Mouse (Mus musculus) heart, embryonic 15.5 days (tissue): ENCODE results near the gene Ager. TPM values are rescaled to one million over a fixed set of nuclear protein-coding genes. Genes with fewer than 3 reads are reported as not detected.

ENCODE experiments used
- ATAC-seq: fragments of 200-750 bp; cut with Nextera tagmentation; replicated peaks from 2 replicates; pipeline ENCODE4 v1.8.0; 2017; ENCODE audit warnings: low read depth, moderate TSS enrichment; ENCODE audit not compliant: insufficient number of reproducible peaks, insufficient read depth, low FRiP score
- H3K27ac ChIP-seq: fragments of 300-500 bp; sonication (generic); 2 replicates; pipeline ENCODE4 v1.5.1; 2015; ENCODE audit warnings: mild to moderate bottlenecking, inconsistent platforms
- H3K27me3 ChIP-seq: fragments of 300-500 bp; sonication (generic); 2 replicates; pipeline ENCODE4 v1.6.1; 2015; ENCODE audit warnings: inconsistent platforms
- H3K36me3 ChIP-seq: fragments of 300-500 bp; sonication (generic); 2 replicates; pipeline ENCODE4 v1.6.1; 2015; ENCODE audit warnings: mild to moderate bottlenecking, inconsistent platforms
- H3K4me1 ChIP-seq: fragments of 300-500 bp; sonication (generic); replicated peaks from 2 replicates; pipeline ENCODE4 v1.6.1; 2015; ENCODE audit warnings: inconsistent platforms
- H3K4me2 ChIP-seq: fragments of 300-500 bp; sonication (generic); 2 replicates; pipeline ENCODE4 v1.6.1; 2015; ENCODE audit warnings: inconsistent platforms, mild to moderate bottlenecking, moderate library complexity
- H3K4me3 ChIP-seq: fragments of 300-500 bp; sonication (generic); 2 replicates; pipeline ENCODE4 v1.5.1; 2015; ENCODE audit warnings: mild to moderate bottlenecking, inconsistent platforms
- H3K9ac ChIP-seq: fragments of 300-500 bp; sonication (generic); 2 replicates; pipeline ENCODE4 v1.6.1; 2015; ENCODE audit warnings: mild to moderate bottlenecking, inconsistent platforms
- H3K9me3 ChIP-seq: fragments of 300-500 bp; sonication (generic); replicated peaks from 2 replicates; pipeline ENCODE4 v1.6.1; 2016; ENCODE audit warnings: inconsistent platforms
- WGBS: fragments of 180-500 bp; shearing (Covaris S2); methylation state at CpG from one replicate; pipeline ENCODE4 v1.1.7; 2015; ENCODE audit warnings: mixed read lengths; 5-methylcytosine and 5-hydroxymethylcytosine counted together
- polyA plus RNA-seq: library from polyadenylated mRNA; unstranded; fragments of >200 nt; fragmentation: Nextera tagmentation; extraction: Ambion mirVana; gene quantifications from 2 replicates; pipeline ENCODE4 v1.2.1, GENCODE M21; 2015

Gene Ager
- 6.4 and 12.3 TPM in 2 replicates for polyA plus RNA-seq

- no peak for ATAC-seq
- Histone ChIP-seq H3K4me2 (peak within 1 kb of the TSS; percentile 30; the same call in 1 of the 2 replicates), H3K27ac (peak within 1 kb of the TSS; percentile 51; the same call in 1 of the 2 replicates)
Observed at GRCm38 (mm10) chr17:34597566-34598095, at the start of gene Ager. Ager (plus strand) TSS chr17:34597862.

GRCm38 (mm10) chr17:34549156-34549555 lies 48.5 kb upstream of the Ager start:
- no peak overlapping the region for H3K27ac ChIP-seq
- no peaks in the 10 kb centered on the region for H3K9me3 ChIP-seq
- H3K27me3 ChIP-seq = 0 out of 2 replicates have a peak, but pooled peaks cover under 1% of the 10 kb centered on the region
- H3K36me3 ChIP-seq = no peaks in the 10 kb centered on the region
- no peaks in the 10 kb centered on the region for H3K4me1 ChIP-seq
- WGBS = 71% methylated on average over 3 of the region's 3 CpGs
- no peak overlapping the region for H3K9ac ChIP-seq
- no peak overlapping the region for H3K4me3 ChIP-seq
- no peak overlapping the region for H3K4me2 ChIP-seq
- no peak for ATAC-seq

More at GRCm38 (mm10) chr17:34597566-34598095, at the start of gene Ager:
- 22% methylated on average over 6 of the region's 6 CpGs for WGBS
- H3K4me3 ChIP-seq = no peak within 1 kb of the TSS
- no peaks in the 10 kb centered on the region for H3K27me3 ChIP-seq
- peaks cover 36% of the 10 kb centered on the region for H3K36me3 ChIP-seq
- H3K9me3 ChIP-seq = no peaks in the 10 kb centered on the region
- H3K4me1 ChIP-seq = peaks cover 57% of the 10 kb centered on the region
- H3K9ac ChIP-seq = no peak within 1 kb of the TSS; the same call in 1 of the 2 replicates

GRCm38 (mm10) chr17:34549843-34550242 lies 47.8 kb upstream of the Ager start:
- 60% methylated on average over 2 of the region's 2 CpGs for WGBS
- H3K27me3 ChIP-seq = 0 out of 2 replicates have a peak, but pooled peaks cover 3% of the 10 kb centered on the region
- no peaks in the 10 kb centered on the region for H3K4me1 ChIP-seq
- no peaks in the 10 kb centered on the region for H3K36me3 ChIP-seq
- H3K27ac ChIP-seq = no peak overlapping the region
- H3K9me3 ChIP-seq = no peaks in the 10 kb centered on the region
- H3K4me3 ChIP-seq = no peak overlapping the region
- no peak overlapping the region for H3K9ac ChIP-seq
- no peak for ATAC-seq
- H3K4me2 ChIP-seq = no peak overlapping the region

GRCm38 (mm10) chr17:34555483-34555882 lies 42.2 kb upstream of the Ager start:
- no peak overlapping the region for H3K4me3 ChIP-seq
- WGBS = 20% methylated on average over 5 of the region's 5 CpGs
- H3K27me3 ChIP-seq = 0 out of 2 replicates have a peak, but pooled peaks cover 3% of the 10 kb centered on the region
- H3K4me1 ChIP-seq = no peaks in the 10 kb centered on the region
- no peaks in the 10 kb centered on the region for H3K9me3 ChIP-seq
- no peaks in the 10 kb centered on the region for H3K36me3 ChIP-seq
- no peak overlapping the region for H3K9ac ChIP-seq
- H3K27ac ChIP-seq = no peak overlapping the region
- no peak overlapping the region for H3K4me2 ChIP-seq
- no peak for ATAC-seq

GRCm38 (mm10) chr17:34556406-34556805 lies 41.3 kb upstream of the Ager start:
- H3K9me3 ChIP-seq = no peaks in the 10 kb centered on the region
- WGBS = 73% methylated on average over 8 of the region's 8 CpGs
- no peak for ATAC-seq
- H3K9ac ChIP-seq = no peak overlapping the region
- no peak overlapping the region for H3K4me2 ChIP-seq
- H3K4me1 ChIP-seq = no peaks in the 10 kb centered on the region
- no peak overlapping the region for H3K4me3 ChIP-seq
- no peak overlapping the region for H3K27ac ChIP-seq
- H3K27me3 ChIP-seq = 0 out of 2 replicates have a peak, but pooled peaks cover 3% of the 10 kb centered on the region
- no peaks in the 10 kb centered on the region for H3K36me3 ChIP-seq

- Histone ChIP-seq H3K4me3 (no peak overlapping the region), H3K4me2 (no peak overlapping the region), H3K9me3 (no peaks in the 10 kb centered on the region), H3K36me3 (no peaks in the 10 kb centered on the region), H3K9ac (no peak overlapping the region), H3K4me1 (no peaks in the 10 kb centered on the region), H3K27me3 (0 out of 2 replicates have a peak, but pooled peaks cover 3% of the 10 kb centered on the region), H3K27ac (no peak overlapping the region)
- WGBS = 65% methylated on average over 11 of the region's 11 CpGs
- ATAC-seq = no peak
Observed at GRCm38 (mm10) chr17:34557411-34557810, 40.3 kb upstream of the Ager start.

GRCm38 (mm10) chr17:34559116-34559515 lies 38.5 kb upstream of the Ager start:
- ATAC-seq = no peak
- H3K9ac ChIP-seq = no peak overlapping the region
- no peak overlapping the region for H3K4me2 ChIP-seq
- 76% methylated on average over 7 of the region's 7 CpGs for WGBS
- H3K9me3 ChIP-seq = no peaks in the 10 kb centered on the region
- H3K27ac ChIP-seq = no peak overlapping the region
- no peaks in the 10 kb centered on the region for H3K36me3 ChIP-seq
- 0 out of 2 replicates have a peak, but pooled peaks cover 3% of the 10 kb centered on the region for H3K27me3 ChIP-seq
- H3K4me1 ChIP-seq = peaks cover 3% of the 10 kb centered on the region
- H3K4me3 ChIP-seq = no peak overlapping the region

- H3K36me3 ChIP-seq = no peaks in the 10 kb centered on the region
- 23% methylated on average over 15 of the region's 15 CpGs for WGBS
- H3K9me3 ChIP-seq = no peaks in the 10 kb centered on the region
- no peak for ATAC-seq
- peaks cover 11% of the 10 kb centered on the region for H3K4me1 ChIP-seq
- no peaks in the 10 kb centered on the region for H3K27me3 ChIP-seq
- H3K4me3 ChIP-seq = no peak overlapping the region
- no peak overlapping the region for H3K4me2 ChIP-seq
- no peak overlapping the region for H3K9ac ChIP-seq
- no peak overlapping the region for H3K27ac ChIP-seq
Observed at GRCm38 (mm10) chr17:34559895-34560294, 37.8 kb upstream of the Ager start.

- no peak overlapping the region for H3K4me3 ChIP-seq
- no peak overlapping the region for H3K27ac ChIP-seq
- H3K27me3 ChIP-seq = no peaks in the 10 kb centered on the region
- no peaks in the 10 kb centered on the region for H3K36me3 ChIP-seq
- H3K4me2 ChIP-seq = no peak overlapping the region
- H3K4me1 ChIP-seq = peaks cover 13% of the 10 kb centered on the region
- no peak overlapping the region for H3K9ac ChIP-seq
- ATAC-seq = no peak
- no peaks in the 10 kb centered on the region for H3K9me3 ChIP-seq
- 87% methylated on average over 6 of the region's 6 CpGs for WGBS
Observed at GRCm38 (mm10) chr17:34560438-34560837, 37.2 kb upstream of the Ager start.

- no peak overlapping the region for H3K9ac ChIP-seq
Observed at GRCm38 (mm10) chr17:34561200-34561599, 36.5 kb upstream of the Ager start.

GRCm38 (mm10) chr17:34562595-34562994 lies 35.1 kb upstream of the Ager start:
- Histone ChIP-seq H3K9me3 (no peaks in the 10 kb centered on the region), H3K27me3 (peaks cover 4% of the 10 kb centered on the region; the same call in 1 of the 2 replicates), H3K36me3 (no peaks in the 10 kb centered on the region), H3K9ac (no peak overlapping the region), H3K27ac (no peak overlapping the region), H3K4me1 (peaks cover 13% of the 10 kb centered on the region), H3K4me3 (no peak overlapping the region), H3K4me2 (no peak overlapping the region)
- ATAC-seq = no peak
- WGBS = 70% methylated on average over 3 of the region's 3 CpGs

More at GRCm38 (mm10) chr17:34561200-34561599, 36.5 kb upstream of the Ager start:
- no peak overlapping the region for H3K4me3 ChIP-seq
- H3K4me1 ChIP-seq = peaks cover 13% of the 10 kb centered on the region
- WGBS = 33% methylated on average over 8 of the region's 8 CpGs
- H3K9me3 ChIP-seq = no peaks in the 10 kb centered on the region
- H3K27ac ChIP-seq = peak overlapping the region; percentile 64
- peak overlapping the region; percentile 30; the same call in 1 of the 2 replicates for H3K4me2 ChIP-seq
- no peaks in the 10 kb centered on the region for H3K27me3 ChIP-seq
- no peaks in the 10 kb centered on the region for H3K36me3 ChIP-seq
- ATAC-seq = no peak

GRCm38 (mm10) chr17:34563354-34563753 lies 34.3 kb upstream of the Ager start:
- Histone ChIP-seq H3K36me3 (no peaks in the 10 kb centered on the region), H3K27me3 (peaks cover 4% of the 10 kb centered on the region; the same call in 1 of the 2 replicates), H3K9me3 (no peaks in the 10 kb centered on the region), H3K4me2 (no peak overlapping the region), H3K4me3 (no peak overlapping the region), H3K9ac (no peak overlapping the region), H3K27ac (peak overlapping the region; percentile 36; the same call in 1 of the 2 replicates), H3K4me1 (peaks cover 13% of the 10 kb centered on the region)
- no peak for ATAC-seq
- WGBS = 64% methylated on average over 11 of the region's 11 CpGs
